Mouse (Mus musculus) kidney, embryonic 15.5 days (tissue): ENCODE data around the gene Mis18a. TPM values are rescaled to one million over a fixed set of nuclear protein-coding genes. Genes with fewer than 3 reads are reported as not detected.
A peak's percentile ranks its signal among the peaks of the same experiment; 100 is the strongest.

ENCODE experiments used
- ATAC-seq: fragments of 200-750 bp; cut with Nextera tagmentation; replicated peaks from 2 replicates; pipeline ENCODE4 v1.8.0; 2017; ENCODE audit warnings: moderate TSS enrichment; ENCODE audit not compliant: low FRiP score
- H3K27ac ChIP-seq: fragments of 300-500 bp; sonication (generic); 2 replicates; pipeline ENCODE4 v1.5.1; 2015; ENCODE audit warnings: mild to moderate bottlenecking, inconsistent platforms
- H3K27me3 ChIP-seq: fragments of 300-500 bp; sonication (generic); 2 replicates; pipeline ENCODE4 v1.6.1; 2015; ENCODE audit warnings: inconsistent platforms
- H3K36me3 ChIP-seq: fragments of 300-500 bp; sonication (generic); 2 replicates; pipeline ENCODE4 v1.6.1; 2015; ENCODE audit warnings: inconsistent platforms
- H3K4me1 ChIP-seq: fragments of 300-500 bp; sonication (generic); 2 replicates; pipeline ENCODE4 v1.6.1; 2015; ENCODE audit warnings: inconsistent platforms
- H3K4me2 ChIP-seq: fragments of 300-500 bp; sonication (generic); 2 replicates; pipeline ENCODE4 v1.6.1; 2015; ENCODE audit warnings: moderate library complexity, mild to moderate bottlenecking, inconsistent platforms
- H3K4me3 ChIP-seq: fragments of 300-500 bp; sonication (generic); replicated peaks from 2 replicates; pipeline ENCODE4 v1.5.1; 2015; ENCODE audit warnings: mild to moderate bottlenecking, inconsistent platforms
- H3K9ac ChIP-seq: fragments of 300-500 bp; sonication (generic); 2 replicates; pipeline ENCODE4 v1.6.1; 2015; ENCODE audit warnings: mild to moderate bottlenecking, inconsistent platforms
- H3K9me3 ChIP-seq: fragments of 300-500 bp; sonication (generic); replicated peaks from 2 replicates; pipeline ENCODE4 v1.6.1; 2016; ENCODE audit warnings: inconsistent platforms
- WGBS: fragments of 180-500 bp; shearing (Covaris S2); methylation state at CpG from one replicate; pipeline ENCODE4 v1.1.7; 2015; ENCODE audit warnings: mixed read lengths; 5-methylcytosine and 5-hydroxymethylcytosine counted together
- polyA plus RNA-seq: library from polyadenylated mRNA; unstranded; fragments of >200 nt; fragmentation: Nextera tagmentation; extraction: Ambion mirVana; gene quantifications from 2 replicates; pipeline ENCODE4 v1.2.1, GENCODE M21; 2015

Mis18a gene
- polyA plus RNA-seq, 1 experiment from 2014 or later: 63.7 TPM

GRCm38 (mm10) chr16:90699390-90699789, 27.8 kb downstream of the Mis18a start:
- 86% methylated on average over 14 of the region's 14 CpGs for WGBS
- no peak overlapping the region for H3K27ac ChIP-seq
- H3K9me3 ChIP-seq: no peaks in the 10 kb centered on the region
- no peaks in the 10 kb centered on the region for H3K36me3 ChIP-seq
- H3K4me3 ChIP-seq: no peak overlapping the region
- H3K27me3 ChIP-seq: 0 out of 2 replicates have a peak, but pooled peaks cover 3% of the 10 kb centered on the region
- no peak overlapping the region for H3K4me2 ChIP-seq
- no peak overlapping the region for H3K9ac ChIP-seq
- no peak for ATAC-seq
- H3K4me1 ChIP-seq: peaks cover 13% of the 10 kb centered on the region

- Histone ChIP-seq H3K9me3 (no peaks in the 10 kb centered on the region), H3K36me3 (no peaks in the 10 kb centered on the region), H3K4me3 (no peak overlapping the region), H3K4me2 (no peak overlapping the region), H3K27me3 (no peaks in the 10 kb centered on the region), H3K27ac (no peak overlapping the region), H3K4me1 (no peaks in the 10 kb centered on the region), H3K9ac (no peak overlapping the region)
- no peak for ATAC-seq
- 88% methylated on average over 9 of the region's 9 CpGs for WGBS
Observed at GRCm38 (mm10) chr16:90696306-90696705, 30.9 kb downstream of the Mis18a start.

- no peak for ATAC-seq
Observed at GRCm38 (mm10) chr16:90695121-90695520, 32.1 kb downstream of the Mis18a start.

GRCm38 (mm10) chr16:90694719-90695118, 32.5 kb downstream of the Mis18a start:
- 67% methylated on average over 9 of the region's 9 CpGs for WGBS
- Histone ChIP-seq H3K27me3 (no peaks in the 10 kb centered on the region), H3K4me3 (no peak overlapping the region), H3K27ac (no peak overlapping the region), H3K9me3 (no peaks in the 10 kb centered on the region), H3K9ac (no peak overlapping the region), H3K4me1 (no peaks in the 10 kb centered on the region), H3K36me3 (no peaks in the 10 kb centered on the region), H3K4me2 (no peak overlapping the region)
- no peak for ATAC-seq

More at GRCm38 (mm10) chr16:90695121-90695520, 32.1 kb downstream of the Mis18a start:
- Histone ChIP-seq H3K4me2 (no peak overlapping the region), H3K9ac (no peak overlapping the region), H3K27ac (no peak overlapping the region), H3K36me3 (no peaks in the 10 kb centered on the region), H3K4me3 (no peak overlapping the region), H3K9me3 (no peaks in the 10 kb centered on the region), H3K4me1 (no peaks in the 10 kb centered on the region), H3K27me3 (no peaks in the 10 kb centered on the region)
- WGBS: 75% methylated on average over 10 of the region's 10 CpGs

- Histone ChIP-seq H3K4me2 (no peak overlapping the region), H3K9me3 (no peaks in the 10 kb centered on the region), H3K4me3 (no peak overlapping the region), H3K27ac (no peak overlapping the region), H3K27me3 (no peaks in the 10 kb centered on the region), H3K4me1 (no peaks in the 10 kb centered on the region), H3K36me3 (no peaks in the 10 kb centered on the region), H3K9ac (no peak overlapping the region)
- no peak for ATAC-seq
- WGBS: 93% methylated on average over 5 of the region's 5 CpGs
Observed at GRCm38 (mm10) chr16:90693625-90694024, 33.6 kb downstream of the Mis18a start.

- H3K4me2 ChIP-seq: no peak overlapping the region
- H3K4me1 ChIP-seq: no peaks in the 10 kb centered on the region; the same call in 1 of the 2 replicates
- H3K27ac ChIP-seq: no peak overlapping the region
- H3K9me3 ChIP-seq: no peaks in the 10 kb centered on the region
- H3K9ac ChIP-seq: no peak overlapping the region
- no peaks in the 10 kb centered on the region for H3K27me3 ChIP-seq
- no peak overlapping the region for H3K4me3 ChIP-seq
- no peak for ATAC-seq
- H3K36me3 ChIP-seq: no peaks in the 10 kb centered on the region
- WGBS: 84% methylated on average over 15 of the region's 15 CpGs
Observed at GRCm38 (mm10) chr16:90692704-90693385, 34.4 kb downstream of the Mis18a start.

- 58% methylated on average over 12 of the region's 12 CpGs for WGBS
- no peaks in the 10 kb centered on the region for H3K36me3 ChIP-seq
- no peak overlapping the region for H3K9ac ChIP-seq
- H3K4me1 ChIP-seq: peaks cover 13% of the 10 kb centered on the region
- H3K27me3 ChIP-seq: no peaks in the 10 kb centered on the region
- no peak overlapping the region for H3K4me3 ChIP-seq
- H3K4me2 ChIP-seq: no peak overlapping the region
- H3K9me3 ChIP-seq: no peaks in the 10 kb centered on the region
- no peak for ATAC-seq
- H3K27ac ChIP-seq: no peak overlapping the region
Observed at GRCm38 (mm10) chr16:90687687-90688263, 39.4 kb downstream of the Mis18a start.

GRCm38 (mm10) chr16:90687011-90687410, 40.2 kb downstream of the Mis18a start:
- ATAC-seq: no peak
- no peak overlapping the region for H3K27ac ChIP-seq
- WGBS: 40% methylated on average over 5 of the region's 5 CpGs

GRCm38 (mm10) chr16:90684092-90684491, 43.1 kb downstream of the Mis18a start:
- Histone ChIP-seq H3K27ac (no peak overlapping the region), H3K4me1 (peaks cover 13% of the 10 kb centered on the region), H3K4me2 (no peak overlapping the region), H3K9ac (no peak overlapping the region), H3K27me3 (no peaks in the 10 kb centered on the region), H3K9me3 (no peaks in the 10 kb centered on the region), H3K36me3 (no peaks in the 10 kb centered on the region), H3K4me3 (no peak overlapping the region)
- peak; percentile 76; the same call in 1 of the 2 replicates for ATAC-seq
- WGBS: 50% methylated on average over 5 of the region's 5 CpGs

More at GRCm38 (mm10) chr16:90687011-90687410, 40.2 kb downstream of the Mis18a start:
- Histone ChIP-seq H3K27me3 (no peaks in the 10 kb centered on the region), H3K9me3 (no peaks in the 10 kb centered on the region), H3K9ac (no peak overlapping the region), H3K4me2 (no peak overlapping the region), H3K4me3 (no peak overlapping the region), H3K4me1 (peaks cover 13% of the 10 kb centered on the region), H3K36me3 (no peaks in the 10 kb centered on the region)

- 85% methylated on average over 16 of the region's 16 CpGs for WGBS
- H3K9me3 ChIP-seq: no peaks in the 10 kb centered on the region
- peaks cover 14% of the 10 kb centered on the region for H3K4me1 ChIP-seq
Observed at GRCm38 (mm10) chr16:90679984-90680383, 47.2 kb downstream of the Mis18a start.

GRCm38 (mm10) chr16:90678820-90679219, 48.4 kb downstream of the Mis18a start:
- no peak for ATAC-seq
- no peak overlapping the region for H3K27ac ChIP-seq
- WGBS: 96% methylated on average over 3 of the region's 3 CpGs

More at GRCm38 (mm10) chr16:90679984-90680383, 47.2 kb downstream of the Mis18a start:
- no peak overlapping the region for H3K27ac ChIP-seq
- no peak overlapping the region for H3K9ac ChIP-seq
- no peak overlapping the region for H3K4me2 ChIP-seq
- peaks cover 6% of the 10 kb centered on the region; the same call in 1 of the 2 replicates for H3K27me3 ChIP-seq
- H3K4me3 ChIP-seq: no peak overlapping the region
- no peaks in the 10 kb centered on the region for H3K36me3 ChIP-seq
- ATAC-seq: no peak

GRCm38 (mm10) chr16:90676920-90677574, 50.2 kb downstream of the Mis18a start:
- peaks cover 6% of the 10 kb centered on the region; the same call in 1 of the 2 replicates for H3K27me3 ChIP-seq
- WGBS: 12% methylated on average over 20 of the region's 20 CpGs
- H3K9me3 ChIP-seq: no peaks in the 10 kb centered on the region
- H3K4me2 ChIP-seq: peak overlapping the region; percentile 45
- H3K9ac ChIP-seq: no peak overlapping the region
- H3K4me3 ChIP-seq: no peak overlapping the region
- no peaks in the 10 kb centered on the region for H3K36me3 ChIP-seq
- peak overlapping the region; percentile 45 for H3K27ac ChIP-seq
- peaks cover 10% of the 10 kb centered on the region for H3K4me1 ChIP-seq
- peak; percentile 76 for ATAC-seq

More at GRCm38 (mm10) chr16:90678820-90679219, 48.4 kb downstream of the Mis18a start:
- Histone ChIP-seq H3K4me1 (peaks cover 10% of the 10 kb centered on the region), H3K36me3 (no peaks in the 10 kb centered on the region), H3K4me2 (no peak overlapping the region), H3K4me3 (no peak overlapping the region), H3K9me3 (no peaks in the 10 kb centered on the region), H3K27me3 (peaks cover 6% of the 10 kb centered on the region; the same call in 1 of the 2 replicates), H3K9ac (no peak overlapping the region)
